23 mouse cellular contexts compared by ENCODE assay signal in genomic region chr10:25036928-25037327, GRCm38 (mm10).
"Had no signal": no experiment of that assay in that cellular context is flagged by ENCODE, and none has a peak within 500 bp of the region (broad histone marks: within the 10 kb centered on the region; RNA-seq: fewer than 3 reads in every experiment).

No protein-coding gene starts in this region.

- ATAC-seq: liver, postnatal 0 days; midbrain, embryonic 15.5 days had no signal

- H3K9me3 ChIP-seq: limb, embryonic 12.5 days; limb, embryonic 15.5 days; midbrain, embryonic 12.5 days; midbrain, embryonic 15.5 days; neural tube, embryonic 13.5 days; stomach, embryonic 15.5 days had no signal

- H3K27me3 ChIP-seq: limb, embryonic 12.5 days; limb, embryonic 15.5 days; midbrain, embryonic 12.5 days; midbrain, embryonic 15.5 days; neural tube, embryonic 13.5 days; stomach, embryonic 15.5 days had no signal

- H3K4me2 ChIP-seq: limb, embryonic 12.5 days; limb, embryonic 15.5 days; liver, embryonic 11.5 days; lung, embryonic 14.5 days; midbrain, embryonic 12.5 days; midbrain, embryonic 15.5 days; neural tube, embryonic 13.5 days; stomach, embryonic 15.5 days had no signal

- H3K9ac ChIP-seq: limb, embryonic 12.5 days; limb, embryonic 15.5 days; liver, embryonic 14.5 days; liver, postnatal 0 days; lung, embryonic 14.5 days; midbrain, embryonic 12.5 days; midbrain, embryonic 15.5 days; neural tube, embryonic 13.5 days; stomach, embryonic 15.5 days had no signal

- H3K36me3 ChIP-seq: limb, embryonic 12.5 days; limb, embryonic 15.5 days; midbrain, embryonic 12.5 days; midbrain, embryonic 15.5 days; neural tube, embryonic 13.5 days; stomach, embryonic 15.5 days had no signal

- H3K27ac ChIP-seq: kidney, postnatal 0 days; layer of hippocampus, adult 2 months; limb, embryonic 12.5 days; limb, embryonic 15.5 days; liver, embryonic 14.5 days; midbrain, embryonic 12.5 days; midbrain, embryonic 15.5 days; neural tube, embryonic 13.5 days; stomach, embryonic 15.5 days had no signal

- H3K4me1 ChIP-seq: limb, embryonic 15.5 days; midbrain, embryonic 12.5 days; midbrain, embryonic 15.5 days; neural tube, embryonic 13.5 days; stomach, embryonic 15.5 days had no signal

- DNase-seq: kidney, adult 18-20 months; kidney, postnatal 25 days; layer of hippocampus, adult 9-11 months; layer of hippocampus, postnatal 36 days; left cerebral cortex, postnatal 4 days; liver, postnatal 0 days; lung, embryonic 14.5 days; lung, postnatal 10 days; lung, postnatal 36 days; right cerebral cortex, adult 18-20 months; right cerebral cortex, postnatal 14 days; right cerebral cortex, postnatal 4 days; thymus, postnatal 25 days had no signal

- H3K4me3 ChIP-seq: layer of hippocampus, adult 2 months; limb, embryonic 12.5 days; limb, embryonic 15.5 days; midbrain, embryonic 12.5 days; midbrain, embryonic 15.5 days; neural tube, embryonic 13.5 days; stomach, embryonic 15.5 days had no signal
